Mouse (Mus musculus): Measurements from ENCODE around the gene Ccdc154. TPM values are rescaled to one million over a fixed set of nuclear protein-coding genes. Genes with fewer than 3 reads are reported as not detected.

Gene Ccdc154
- polyA plus RNA-seq, 1 experiment from 2014 or later: not detected

- Histone ChIP-seq H3K4me1 (replicated peaks) (peaks cover 27% of the 10 kb centered on the region), H3K9me3 (no peaks in the 10 kb centered on the region), H3K27me3 (peaks cover 4% of the 10 kb centered on the region; the same call in 1 of the 2 replicates), H3K27ac (peak overlapping the region; percentile 41; the same call in 1 of the 2 replicates), H3K4me2 (peak overlapping the region; percentile 99), H3K4me3 (replicated peaks) (peak overlapping the region; percentile 97), H3K36me3 (peaks cover 4% of the 10 kb centered on the region), H3K9ac (replicated peaks) (peak overlapping the region; percentile 73)
- no peak for ATAC-seq (ENCODE audit: insufficient number of reproducible peaks, insufficient read depth, low FRiP score, low TSS enrichment, low read depth)
- 8% methylated on average over 17 of the region's 17 CpGs for WGBS
These were observed 22.7 kb downstream of the Ccdc154 start for GRCm38 (mm10) chr17:25184961-25185360.

GRCm38 (mm10) chr17:25187784-25188149, 25.5 kb downstream of the Ccdc154 start:
- no peaks in the 10 kb centered on the region for H3K9me3 ChIP-seq
- peak overlapping the region; percentile 91 for H3K9ac ChIP-seq (replicated peaks)
- peaks cover 28% of the 10 kb centered on the region for H3K4me1 ChIP-seq (replicated peaks)
- H3K4me2 ChIP-seq: peak overlapping the region; percentile 90
- peaks cover 25% of the 10 kb centered on the region for H3K36me3 ChIP-seq
- no peaks in the 10 kb centered on the region for H3K27me3 ChIP-seq
- peak overlapping the region; percentile 84 for H3K27ac ChIP-seq
- peak overlapping the region; percentile 99 for H3K4me3 ChIP-seq (replicated peaks)
- WGBS: 6% methylated on average over 11 of the region's 11 CpGs
- ATAC-seq (ENCODE audit: insufficient number of reproducible peaks, insufficient read depth, low FRiP score, low TSS enrichment, low read depth): no peak

GRCm38 (mm10) chr17:25188150-25189031, 26.1 kb downstream of the Ccdc154 start, which contains the start of gene Unkl:
Gene Unkl (plus strand): TSS chr17:25188397.
- no peaks in the 10 kb centered on the region for H3K27me3 ChIP-seq
- peak within 1 kb of the TSS; percentile 90 for H3K4me2 ChIP-seq
- H3K9ac ChIP-seq (replicated peaks): peak within 1 kb of the TSS; percentile 91
- peaks cover 27% of the 10 kb centered on the region for H3K4me1 ChIP-seq (replicated peaks)
- ATAC-seq (ENCODE audit: insufficient number of reproducible peaks, insufficient read depth, low FRiP score, low TSS enrichment, low read depth): peak; percentile 35; the same call in 1 of the 2 replicates
- H3K36me3 ChIP-seq: peaks cover 30% of the 10 kb centered on the region
- no peaks in the 10 kb centered on the region for H3K9me3 ChIP-seq
- H3K27ac ChIP-seq: peak within 1 kb of the TSS; percentile 84
- under 1% methylated on average over 71 of the region's 104 CpGs for WGBS
- H3K4me3 ChIP-seq (replicated peaks): peak within 1 kb of the TSS; percentile 99

GRCm38 (mm10) chr17:25189091-25189490, 26.8 kb downstream of the Ccdc154 start:
- Histone ChIP-seq H3K9me3 (no peaks in the 10 kb centered on the region), H3K27me3 (no peaks in the 10 kb centered on the region), H3K27ac (no peak overlapping the region), H3K4me1 (replicated peaks) (peaks cover 25% of the 10 kb centered on the region), H3K9ac (replicated peaks) (peak overlapping the region; percentile 91), H3K36me3 (peaks cover 32% of the 10 kb centered on the region), H3K4me2 (peak overlapping the region; percentile 90), H3K4me3 (replicated peaks) (peak overlapping the region; percentile 99)
- no peak for ATAC-seq (ENCODE audit: insufficient number of reproducible peaks, insufficient read depth, low FRiP score, low TSS enrichment, low read depth)
- WGBS: 4% methylated on average over 16 of the region's 16 CpGs

- Histone ChIP-seq H3K4me1 (replicated peaks) (no peaks in the 10 kb centered on the region), H3K27ac (no peak overlapping the region), H3K9ac (replicated peaks) (no peak overlapping the region), H3K9me3 (no peaks in the 10 kb centered on the region), H3K36me3 (peaks cover 79% of the 10 kb centered on the region), H3K4me3 (replicated peaks) (no peak overlapping the region), H3K4me2 (no peak overlapping the region), H3K27me3 (no peaks in the 10 kb centered on the region)
- no peak for ATAC-seq (ENCODE audit: insufficient number of reproducible peaks, insufficient read depth, low FRiP score, low TSS enrichment, low read depth)
- 85% methylated on average over 4 of the region's 4 CpGs for WGBS
These were observed 40.1 kb downstream of the Ccdc154 start for GRCm38 (mm10) chr17:25202401-25202800.

- ATAC-seq (ENCODE audit: insufficient number of reproducible peaks, insufficient read depth, low FRiP score, low TSS enrichment, low read depth): no peak
- Histone ChIP-seq H3K36me3 (peaks cover 98% of the 10 kb centered on the region), H3K4me3 (replicated peaks) (no peak overlapping the region), H3K27ac (no peak overlapping the region), H3K27me3 (no peaks in the 10 kb centered on the region), H3K9me3 (no peaks in the 10 kb centered on the region), H3K4me1 (replicated peaks) (no peaks in the 10 kb centered on the region), H3K4me2 (no peak overlapping the region), H3K9ac (replicated peaks) (no peak overlapping the region)
- 89% methylated on average over 4 of the region's 4 CpGs for WGBS
These were observed 47.7 kb downstream of the Ccdc154 start for GRCm38 (mm10) chr17:25210006-25210405.

- ATAC-seq (ENCODE audit: insufficient number of reproducible peaks, insufficient read depth, low FRiP score, low TSS enrichment, low read depth): no peak
These were observed 48.6 kb downstream of the Ccdc154 start for GRCm38 (mm10) chr17:25210680-25211466.

GRCm38 (mm10) chr17:25211705-25212104, 49.4 kb downstream of the Ccdc154 start:
- no peak overlapping the region for H3K27ac ChIP-seq
- no peak overlapping the region for H3K9ac ChIP-seq (replicated peaks)
- H3K27me3 ChIP-seq: no peaks in the 10 kb centered on the region
- no peaks in the 10 kb centered on the region for H3K4me1 ChIP-seq (replicated peaks)
- no peak for ATAC-seq (ENCODE audit: insufficient number of reproducible peaks, insufficient read depth, low FRiP score, low TSS enrichment, low read depth)
- H3K9me3 ChIP-seq: no peaks in the 10 kb centered on the region
- peaks cover 99% of the 10 kb centered on the region for H3K36me3 ChIP-seq
- no peak overlapping the region for H3K4me2 ChIP-seq
- 92% methylated on average over 4 of the region's 4 CpGs for WGBS
- no peak overlapping the region for H3K4me3 ChIP-seq (replicated peaks)

More at GRCm38 (mm10) chr17:25210680-25211466, 48.6 kb downstream of the Ccdc154 start:
- Histone ChIP-seq H3K9ac (replicated peaks) (no peak overlapping the region), H3K4me3 (replicated peaks) (no peak overlapping the region), H3K9me3 (no peaks in the 10 kb centered on the region), H3K4me1 (replicated peaks) (no peaks in the 10 kb centered on the region), H3K36me3 (peaks cover 98% of the 10 kb centered on the region), H3K4me2 (no peak overlapping the region), H3K27me3 (no peaks in the 10 kb centered on the region), H3K27ac (no peak overlapping the region)
- 86% methylated on average over 15 of the region's 15 CpGs for WGBS

- H3K4me1 ChIP-seq (replicated peaks): no peaks in the 10 kb centered on the region
- peaks cover 98% of the 10 kb centered on the region for H3K36me3 ChIP-seq
- no peak overlapping the region for H3K9ac ChIP-seq (replicated peaks)
- WGBS: 91% methylated on average over 3 of the region's 3 CpGs
- no peak overlapping the region for H3K4me2 ChIP-seq
- no peak for ATAC-seq (ENCODE audit: insufficient number of reproducible peaks, insufficient read depth, low FRiP score, low TSS enrichment, low read depth)
- H3K27ac ChIP-seq: no peak overlapping the region
- no peaks in the 10 kb centered on the region for H3K9me3 ChIP-seq
- no peak overlapping the region for H3K4me3 ChIP-seq (replicated peaks)
- H3K27me3 ChIP-seq: no peaks in the 10 kb centered on the region
These were observed 53.2 kb downstream of the Ccdc154 start for GRCm38 (mm10) chr17:25215431-25215830.

GRCm38 (mm10) chr17:25218967-25219366, 56.7 kb downstream of the Ccdc154 start:
- peaks cover 69% of the 10 kb centered on the region for H3K36me3 ChIP-seq
- peaks cover 23% of the 10 kb centered on the region for H3K4me1 ChIP-seq (replicated peaks)
- H3K9ac ChIP-seq (replicated peaks): no peak overlapping the region
- no peak overlapping the region for H3K4me2 ChIP-seq
- WGBS: 91% methylated on average over 9 of the region's 9 CpGs
- H3K4me3 ChIP-seq (replicated peaks): no peak overlapping the region
- no peaks in the 10 kb centered on the region for H3K27me3 ChIP-seq
- ATAC-seq (ENCODE audit: insufficient number of reproducible peaks, insufficient read depth, low FRiP score, low TSS enrichment, low read depth): no peak
- no peaks in the 10 kb centered on the region for H3K9me3 ChIP-seq
- H3K27ac ChIP-seq: no peak overlapping the region

All from limb, embryonic 12.5 days (tissue).